Mouse (Mus musculus) T-helper 2 cell (primary cell): ENCODE data around the gene Nosip.
"Not testable (repeated sequence)": the region's sequence is repeated elsewhere in the genome, so short reads cannot be mapped to it uniquely, and the experiment has no call there.

ENCODE experiments used
- in situ Hi-C: fragments of 300-600 bp; cut with MboI, MseI; formaldehyde crosslinking; loops from one replicate; pipeline ENCODE4 v1.15.1; 2025; ENCODE audit warnings: high pct_unique_total_duplicates

The Nosip gene

GRCm38 (mm10) chr7:45112529-45112928, 50.3 kb downstream of the Nosip start:
- in situ Hi-C loops, result no loop called here

GRCm38 (mm10) chr7:45113476-45113875, 51.2 kb downstream of the Nosip start:
- in situ Hi-C loops, result no loop called here

- in situ Hi-C loops, result no loop called here
Measured at GRCm38 (mm10) chr7:45117566-45117965, 55.3 kb downstream of the Nosip start.

GRCm38 (mm10) chr7:45118336-45118735, 56.1 kb downstream of the Nosip start:
- in situ Hi-C loops, result no loop called here

- in situ Hi-C loops, result no loop called here
Measured at GRCm38 (mm10) chr7:45119780-45120709, 57.8 kb downstream of the Nosip start.

- in situ Hi-C loops, result no loop called here
Measured at GRCm38 (mm10) chr7:45121404-45121803, 59.2 kb downstream of the Nosip start.

- in situ Hi-C loops, result no loop called here
Measured at GRCm38 (mm10) chr7:45121966-45122365, 59.7 kb downstream of the Nosip start.

GRCm38 (mm10) chr7:45122561-45123185, 60.4 kb downstream of the Nosip start:
- in situ Hi-C loops, result no loop called here

- in situ Hi-C loops, result no loop called here
Measured at GRCm38 (mm10) chr7:45123186-45123570, 60.9 kb downstream of the Nosip start.

GRCm38 (mm10) chr7:45124224-45125143, 62.3 kb downstream of the Nosip start, which contains the start of gene Rps11:
Gene Rps11 (minus strand): TSS chr7:45124439.
- in situ Hi-C loops, result no loop called here

- in situ Hi-C loops, result no loop called here
Measured at GRCm38 (mm10) chr7:45125144-45125600, 62.9 kb downstream of the Nosip start.

GRCm38 (mm10) chr7:45125649-45126048, 63.4 kb downstream of the Nosip start:
- in situ Hi-C loops, result not testable (repeated sequence)

- in situ Hi-C loops, result no loop called here
Measured at GRCm38 (mm10) chr7:45126147-45126843, 64.1 kb downstream of the Nosip start.

GRCm38 (mm10) chr7:45126844-45127699, 64.8 kb downstream of the Nosip start:
- in situ Hi-C loops, result no loop called here
